Mouse (Mus musculus) cerebellum, postnatal 36 days (tissue): ENCODE data around the gene Mrpl45.

ENCODE experiments used
- DNase-seq, 2 experiments: peaks; one replicate each; pipeline ENCODE4 v3.0.0; 2021 to 2022; ENCODE audit warnings: mixed read lengths in 2 of 2

Gene Mrpl45

GRCm38 (mm10) chr11:97334400-97334799 is 18.9 kb downstream of the Mrpl45 start:
- no peak for DNase-seq

GRCm38 (mm10) chr11:97336238-97336637 is 20.7 kb downstream of the Mrpl45 start:
- DNase-seq = no peak

- no peak for DNase-seq
These were observed 21.3 kb downstream of the Mrpl45 start for GRCm38 (mm10) chr11:97336751-97337345.

- DNase-seq = no peak
These were observed 21.8 kb downstream of the Mrpl45 start for GRCm38 (mm10) chr11:97337363-97337762.

GRCm38 (mm10) chr11:97338302-97338976 is 22.9 kb downstream of the Mrpl45 start:
- peak in 1 of 2 experiments; percentile 28 for DNase-seq

GRCm38 (mm10) chr11:97338977-97339315 is 23.4 kb downstream of the Mrpl45 start:
- DNase-seq = peak; percentile 74 to 77

GRCm38 (mm10) chr11:97343175-97343574 is 27.7 kb downstream of the Mrpl45 start:
- no peak for DNase-seq

- no peak for DNase-seq
These were observed 28.1 kb downstream of the Mrpl45 start for GRCm38 (mm10) chr11:97343619-97344018.

GRCm38 (mm10) chr11:97345446-97345845 is 29.9 kb downstream of the Mrpl45 start:
- no peak for DNase-seq

- DNase-seq = peak; percentile 37 to 62
These were observed 30.9 kb downstream of the Mrpl45 start for GRCm38 (mm10) chr11:97346383-97346782.

GRCm38 (mm10) chr11:97347291-97347690 is 31.8 kb downstream of the Mrpl45 start:
- no peak for DNase-seq

GRCm38 (mm10) chr11:97350035-97350434 is 34.5 kb downstream of the Mrpl45 start:
- peak; percentile 73 to 77 for DNase-seq

- no peak for DNase-seq
These were observed 36.6 kb downstream of the Mrpl45 start, which contains the start of gene Gpr179 for GRCm38 (mm10) chr11:97352027-97352684. TSS of gene Gpr179 (minus strand) at chr11:97352077.

- no peak for DNase-seq
These were observed 37.5 kb downstream of the Mrpl45 start for GRCm38 (mm10) chr11:97352935-97353597.

- no peak for DNase-seq
These were observed 39.1 kb downstream of the Mrpl45 start for GRCm38 (mm10) chr11:97354646-97355045.

- DNase-seq = no peak
These were observed 39.7 kb downstream of the Mrpl45 start for GRCm38 (mm10) chr11:97355247-97355646.

- peak; percentile 78 to 88 for DNase-seq
These were observed 42.1 kb downstream of the Mrpl45 start for GRCm38 (mm10) chr11:97357663-97358062.

- peak; percentile 94 to 96 for DNase-seq
These were observed 46.6 kb downstream of the Mrpl45 start, which contains the start of gene Socs7 for GRCm38 (mm10) chr11:97361948-97362648. TSS of gene Socs7 (plus strand) at chr11:97362551.

GRCm38 (mm10) chr11:97362649-97362942 is 47.1 kb downstream of the Mrpl45 start:
- peak; percentile 47 to 55 for DNase-seq

- peak in 1 of 2 experiments; percentile 45 for DNase-seq
These were observed 47.6 kb downstream of the Mrpl45 start for GRCm38 (mm10) chr11:97362943-97363643.

- peak in 1 of 2 experiments; percentile 39 for DNase-seq
These were observed 48.1 kb downstream of the Mrpl45 start for GRCm38 (mm10) chr11:97363644-97363995.

- no peak for DNase-seq
These were observed 50.0 kb downstream of the Mrpl45 start for GRCm38 (mm10) chr11:97365556-97365955.
